Mouse (Mus musculus) olfactory bulb, adult 2 months (tissue): Measurements from ENCODE around the gene Prr5l.

ENCODE experiments used
- CTCF ChIP-seq: fragments of 200-500 bp; IDR thresholded peaks from 2 replicates; pipeline ENCODE4 v1.5.1; 2012; ENCODE audit warnings: low read depth, mild to moderate bottlenecking, low read length, moderate library complexity; ENCODE audit not compliant: insufficient read depth
- POLR2A ChIP-seq: fragments of 200-500 bp; IDR thresholded peaks from 2 replicates; pipeline ENCODE4 v1.6.1; 2012; ENCODE audit warnings: mild to moderate bottlenecking, low read depth, low read length, moderate library complexity; ENCODE audit not compliant: insufficient read depth

DNA sequence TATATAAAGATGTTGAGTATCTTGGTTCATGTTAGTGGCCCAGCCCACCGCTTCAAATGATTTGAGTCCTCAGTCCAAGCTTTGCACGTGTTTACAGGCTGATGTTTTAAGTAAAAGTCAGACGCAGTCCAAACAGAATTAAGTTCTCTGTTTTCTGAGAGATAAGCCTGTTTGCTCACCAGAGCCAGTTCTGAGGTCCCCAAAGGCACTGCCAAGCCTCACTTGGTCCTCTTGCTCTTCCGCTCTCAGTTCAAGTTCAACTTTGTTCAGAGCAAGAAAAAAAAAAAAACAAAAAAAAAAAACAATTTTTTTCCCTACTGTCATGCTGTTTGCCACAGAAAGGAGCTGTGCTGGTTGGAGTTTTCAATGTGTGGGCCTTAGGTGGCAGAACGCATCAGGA lies 51.0 kb downstream of the Prr5l start:
- no peak for TF ChIP-seq POLR2A
- TF ChIP-seq CTCF: no peak
